Mouse (Mus musculus): ENCODE measurements at regions not wholly inside any gene's neighbourhood (a gene's known extent, or its start where the extent isn't known, plus 50 kb on each side); places are given as distances from the start of the nearest gene placed in this dataset.

DNA sequence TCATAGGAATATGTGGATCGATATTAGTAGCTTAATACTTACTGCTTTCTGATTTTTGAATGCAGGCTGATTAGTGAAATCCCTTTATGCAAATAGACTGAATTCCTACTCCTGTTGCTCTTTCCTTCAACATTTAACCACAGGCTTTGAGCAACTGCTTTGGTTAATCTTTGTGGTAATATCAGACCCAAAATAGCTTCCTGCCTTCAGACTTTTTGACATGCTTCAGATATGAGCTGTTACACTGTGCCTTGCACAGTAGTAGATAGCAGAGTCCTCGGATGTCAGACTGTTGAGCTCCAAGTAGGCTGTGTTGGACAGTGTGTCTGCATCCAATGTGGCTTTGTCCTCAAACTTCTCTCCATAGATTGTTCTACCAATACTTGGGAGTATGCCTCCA, 1020.6 kb downstream of the Adam6a start:
- TF ChIP-seq CTCF (IDR thresholded peaks at IDR 0.05; ENCODE audit: control insufficient read depth, insufficient read depth, low read length) = no peak
- no peak for TF ChIP-seq POLR2A (IDR thresholded peaks at IDR 0.05; ENCODE audit: borderline replicate concordance, control insufficient read depth, low read depth, low read length)

Data from bone marrow, adult 2 months (tissue).